Mouse (Mus musculus): Measurements from ENCODE around the gene Aktip. TPM values are rescaled to one million over a fixed set of nuclear protein-coding genes. Genes with fewer than 3 reads are reported as not detected.

Aktip gene
- polyA plus RNA-seq, 1 experiment from 2014 or later, result 75.7 TPM

GRCm38 (mm10) chr8:91140828-91141227 is 58.9 kb downstream of the Aktip start:
- Histone ChIP-seq H3K27ac (no peak overlapping the region), H3K9me3 (peaks cover 7% of the 10 kb centered on the region; the same call in 1 of the 2 replicates), H3K36me3 (replicated peaks) (no peaks in the 10 kb centered on the region), H3K27me3 (ENCODE audit: poor library complexity, severe bottlenecking) (no peaks in the 10 kb centered on the region), H3K4me3 (no peak overlapping the region), H3K4me1 (peaks cover 8% of the 10 kb centered on the region)
- no peak for DNase-seq (ENCODE audit: extremely low spot score, low spot score)
- WGBS, result 89% methylated on average over 4 of the region's 4 CpGs

GRCm38 (mm10) chr8:91135308-91136181 is 64.2 kb downstream of the Aktip start:
- WGBS, result 63% methylated on average over 14 of the region's 14 CpGs
- no peak overlapping the region for H3K4me3 ChIP-seq
- H3K36me3 ChIP-seq (replicated peaks), result 0 out of 2 replicates have a peak, but pooled peaks cover 7% of the 10 kb centered on the region
- peak overlapping the region; percentile 87 for H3K27ac ChIP-seq
- H3K9me3 ChIP-seq, result no peaks in the 10 kb centered on the region
- DNase-seq (ENCODE audit: extremely low spot score, low spot score), result no peak
- H3K4me1 ChIP-seq, result peaks cover 41% of the 10 kb centered on the region
- H3K27me3 ChIP-seq (ENCODE audit: poor library complexity, severe bottlenecking), result no peaks in the 10 kb centered on the region

GRCm38 (mm10) chr8:91134659-91135058 is 65.1 kb downstream of the Aktip start:
- no peak for DNase-seq (ENCODE audit: extremely low spot score, low spot score)
- 62% methylated on average over 12 of the region's 12 CpGs for WGBS
- peak overlapping the region; percentile 94 for H3K4me3 ChIP-seq
- H3K27ac ChIP-seq, result peak overlapping the region; percentile 87
- H3K36me3 ChIP-seq (replicated peaks), result peaks cover 10% of the 10 kb centered on the region
- no peaks in the 10 kb centered on the region for H3K27me3 ChIP-seq (ENCODE audit: poor library complexity, severe bottlenecking)
- peaks cover 41% of the 10 kb centered on the region for H3K4me1 ChIP-seq
- H3K9me3 ChIP-seq, result no peaks in the 10 kb centered on the region

- peak; percentile 99 for DNase-seq (ENCODE audit: extremely low spot score, low spot score)
- Histone ChIP-seq H3K27me3 (ENCODE audit: poor library complexity, severe bottlenecking) (no peaks in the 10 kb centered on the region), H3K4me3 (peak overlapping the region; percentile 94), H3K4me1 (peaks cover 41% of the 10 kb centered on the region), H3K36me3 (replicated peaks) (peaks cover 16% of the 10 kb centered on the region), H3K9me3 (no peaks in the 10 kb centered on the region), H3K27ac (peak overlapping the region; percentile 87)
- WGBS, result under 1% methylated on average over 24 of the region's 24 CpGs
Observed at GRCm38 (mm10) chr8:91134070-91134475, 65.7 kb downstream of the Aktip start.

GRCm38 (mm10) chr8:91133441-91134069 is 66.2 kb downstream of the Aktip start:
- peak overlapping the region; percentile 87 for H3K27ac ChIP-seq

GRCm38 (mm10) chr8:91132731-91133130 is 67.0 kb downstream of the Aktip start:
- Histone ChIP-seq H3K27me3 (ENCODE audit: poor library complexity, severe bottlenecking) (no peaks in the 10 kb centered on the region), H3K4me1 (peaks cover 41% of the 10 kb centered on the region), H3K27ac (no peak overlapping the region), H3K36me3 (replicated peaks) (peaks cover 29% of the 10 kb centered on the region), H3K9me3 (no peaks in the 10 kb centered on the region), H3K4me3 (peak overlapping the region; percentile 94)
- 79% methylated on average over 4 of the region's 4 CpGs for WGBS
- no peak for DNase-seq (ENCODE audit: extremely low spot score, low spot score)

More at GRCm38 (mm10) chr8:91133441-91134069, 66.2 kb downstream of the Aktip start:
- Histone ChIP-seq H3K4me3 (peak overlapping the region; percentile 94), H3K27me3 (ENCODE audit: poor library complexity, severe bottlenecking) (no peaks in the 10 kb centered on the region), H3K4me1 (peaks cover 41% of the 10 kb centered on the region), H3K9me3 (no peaks in the 10 kb centered on the region), H3K36me3 (replicated peaks) (peaks cover 21% of the 10 kb centered on the region)
- no peak for DNase-seq (ENCODE audit: extremely low spot score, low spot score)
- WGBS, result under 1% methylated on average over 55 of the region's 58 CpGs

GRCm38 (mm10) chr8:91126786-91127185 is 73.0 kb downstream of the Aktip start:
- Histone ChIP-seq H3K4me1 (no peaks in the 10 kb centered on the region), H3K9me3 (no peaks in the 10 kb centered on the region), H3K27ac (no peak overlapping the region), H3K36me3 (replicated peaks) (peaks cover 83% of the 10 kb centered on the region), H3K4me3 (no peak overlapping the region), H3K27me3 (ENCODE audit: poor library complexity, severe bottlenecking) (no peaks in the 10 kb centered on the region)
- no peak for DNase-seq (ENCODE audit: extremely low spot score, low spot score)
- WGBS, result 94% methylated on average over 8 of the region's 8 CpGs

GRCm38 (mm10) chr8:91124315-91124714 is 75.5 kb downstream of the Aktip start:
- H3K4me1 ChIP-seq, result no peaks in the 10 kb centered on the region
- no peak for DNase-seq (ENCODE audit: extremely low spot score, low spot score)
- no peak overlapping the region for H3K27ac ChIP-seq
- no peaks in the 10 kb centered on the region for H3K27me3 ChIP-seq (ENCODE audit: poor library complexity, severe bottlenecking)
- H3K4me3 ChIP-seq, result no peak overlapping the region
- H3K9me3 ChIP-seq, result no peaks in the 10 kb centered on the region
- H3K36me3 ChIP-seq (replicated peaks), result peaks cover 94% of the 10 kb centered on the region
- WGBS, result 94% methylated on average over 5 of the region's 5 CpGs

GRCm38 (mm10) chr8:91118131-91118530 is 81.6 kb downstream of the Aktip start:
- H3K36me3 ChIP-seq (replicated peaks), result peaks cover 89% of the 10 kb centered on the region
- H3K27ac ChIP-seq, result no peak overlapping the region
- H3K27me3 ChIP-seq (ENCODE audit: poor library complexity, severe bottlenecking), result no peaks in the 10 kb centered on the region
- no peak for DNase-seq (ENCODE audit: extremely low spot score, low spot score)
- no peaks in the 10 kb centered on the region for H3K4me1 ChIP-seq
- H3K9me3 ChIP-seq, result no peaks in the 10 kb centered on the region
- WGBS, result 73% methylated on average over 3 of the region's 3 CpGs
- no peak overlapping the region for H3K4me3 ChIP-seq

- Histone ChIP-seq H3K27ac (no peak overlapping the region), H3K4me1 (no peaks in the 10 kb centered on the region), H3K36me3 (replicated peaks) (peaks cover 88% of the 10 kb centered on the region), H3K4me3 (no peak overlapping the region), H3K9me3 (no peaks in the 10 kb centered on the region), H3K27me3 (ENCODE audit: poor library complexity, severe bottlenecking) (no peaks in the 10 kb centered on the region)
- WGBS, result 93% methylated on average over 4 of the region's 4 CpGs
- no peak for DNase-seq (ENCODE audit: extremely low spot score, low spot score)
Observed at GRCm38 (mm10) chr8:91117537-91117936, 82.2 kb downstream of the Aktip start.

- no peak for DNase-seq (ENCODE audit: extremely low spot score, low spot score)
- peaks cover 68% of the 10 kb centered on the region for H3K36me3 ChIP-seq (replicated peaks)
- no peak overlapping the region for H3K4me3 ChIP-seq
- H3K4me1 ChIP-seq, result no peaks in the 10 kb centered on the region
- no peaks in the 10 kb centered on the region for H3K27me3 ChIP-seq (ENCODE audit: poor library complexity, severe bottlenecking)
- H3K9me3 ChIP-seq, result no peaks in the 10 kb centered on the region
- WGBS, result 86% methylated on average over 11 of the region's 11 CpGs
- no peak overlapping the region for H3K27ac ChIP-seq
Observed at GRCm38 (mm10) chr8:91114910-91115309, 84.9 kb downstream of the Aktip start.

- no peak overlapping the region for H3K4me3 ChIP-seq
- peaks cover 64% of the 10 kb centered on the region for H3K36me3 ChIP-seq (replicated peaks)
- no peak overlapping the region for H3K27ac ChIP-seq
- DNase-seq (ENCODE audit: extremely low spot score, low spot score), result no peak
- H3K9me3 ChIP-seq, result no peaks in the 10 kb centered on the region
- H3K27me3 ChIP-seq (ENCODE audit: poor library complexity, severe bottlenecking), result no peaks in the 10 kb centered on the region
- no peaks in the 10 kb centered on the region for H3K4me1 ChIP-seq
- WGBS, result 89% methylated on average over 5 of the region's 5 CpGs
Observed at GRCm38 (mm10) chr8:91114428-91114827, 85.3 kb downstream of the Aktip start.

- H3K27ac ChIP-seq, result no peak overlapping the region
- 87% methylated on average over 5 of the region's 5 CpGs for WGBS
- H3K27me3 ChIP-seq (ENCODE audit: poor library complexity, severe bottlenecking), result no peaks in the 10 kb centered on the region
- no peak overlapping the region for H3K4me3 ChIP-seq
- DNase-seq (ENCODE audit: extremely low spot score, low spot score), result no peak
- no peaks in the 10 kb centered on the region for H3K9me3 ChIP-seq
- peaks cover 51% of the 10 kb centered on the region for H3K36me3 ChIP-seq (replicated peaks)
- no peaks in the 10 kb centered on the region for H3K4me1 ChIP-seq
Observed at GRCm38 (mm10) chr8:91111868-91112477, 87.8 kb downstream of the Aktip start.
